Mouse (Mus musculus) B cell, adult 2 months (primary cell): ENCODE results near the gene Wdr18.
"Not testable (repeated sequence)": the region's sequence is repeated elsewhere in the genome, so short reads cannot be mapped to it uniquely, and the experiment has no call there.

Experiments
- DNase-seq, 2 experiments: peaks; one replicate each; pipeline ENCODE4 v3.0.0; 2022

The Wdr18 gene

GRCm38 (mm10) chr10:79947502-79947901 lies 12.4 kb upstream of the Wdr18 start:
- no peak for DNase-seq

DNA sequence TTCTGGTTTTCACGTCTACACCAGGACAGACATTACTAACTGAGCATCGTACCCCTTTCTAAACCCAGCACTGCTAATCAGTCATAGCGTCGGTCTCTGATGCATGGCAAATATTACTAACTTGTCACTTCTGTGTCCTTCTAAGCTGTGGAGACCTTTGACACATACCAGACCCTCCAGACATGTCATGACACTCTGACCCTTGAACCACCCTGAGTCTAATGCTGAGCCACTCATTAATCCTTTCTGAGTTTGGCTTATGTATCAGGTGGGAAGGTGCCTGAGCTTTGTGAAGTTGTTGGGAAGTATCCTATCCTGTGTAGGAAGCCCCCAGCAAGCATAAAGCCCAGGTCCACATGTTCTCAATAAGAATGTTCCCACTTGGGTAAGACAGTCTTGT lies 10.1 kb upstream of the Wdr18 start:
- DNase-seq: no peak

- no peak for DNase-seq
Measured at GRCm38 (mm10) chr10:79950661-79951060, 9.3 kb upstream of the Wdr18 start.

DNA sequence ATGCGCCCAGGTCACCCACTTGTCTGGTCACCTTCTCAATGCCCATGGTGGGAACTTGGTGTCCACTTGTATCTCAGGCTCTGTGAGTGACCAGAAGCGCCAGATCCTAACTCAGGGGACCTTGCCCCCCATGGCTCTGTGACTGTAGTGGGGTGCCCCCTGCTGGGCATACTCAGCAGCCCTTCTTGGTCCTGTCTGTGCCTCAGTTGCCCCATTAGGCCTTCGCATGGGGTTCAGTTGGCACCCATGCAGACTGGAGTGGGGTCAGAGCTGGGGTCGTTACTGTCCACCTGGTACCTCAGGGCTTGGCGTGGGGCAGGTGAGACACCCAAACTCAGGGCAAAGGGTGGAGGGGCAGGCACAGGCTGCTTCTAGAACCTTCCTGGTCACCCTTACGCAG lies 6.0 kb upstream of the Wdr18 start:
- peak; percentile 64 to 66 for DNase-seq

DNA sequence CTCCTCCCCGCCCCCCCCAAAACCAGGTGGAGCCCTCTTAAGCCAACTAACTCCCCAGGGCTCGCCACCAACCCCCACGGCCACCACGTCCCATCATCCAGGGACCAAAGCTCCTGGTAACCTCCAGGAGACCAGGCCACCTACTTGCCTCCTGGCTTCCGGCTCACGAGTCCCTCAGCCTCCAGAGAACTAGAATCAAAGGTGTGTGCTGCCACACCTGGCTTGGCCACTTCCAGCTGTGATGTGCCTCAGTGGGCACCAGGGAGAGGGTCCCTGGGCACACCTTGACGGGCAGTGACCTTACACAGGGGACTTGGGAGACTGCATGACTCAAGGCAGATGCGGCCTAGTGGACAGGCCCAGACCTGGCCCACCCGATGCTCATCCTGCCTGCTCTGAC lies 4.3 kb upstream of the Wdr18 start:
- DNase-seq: no peak

DNA sequence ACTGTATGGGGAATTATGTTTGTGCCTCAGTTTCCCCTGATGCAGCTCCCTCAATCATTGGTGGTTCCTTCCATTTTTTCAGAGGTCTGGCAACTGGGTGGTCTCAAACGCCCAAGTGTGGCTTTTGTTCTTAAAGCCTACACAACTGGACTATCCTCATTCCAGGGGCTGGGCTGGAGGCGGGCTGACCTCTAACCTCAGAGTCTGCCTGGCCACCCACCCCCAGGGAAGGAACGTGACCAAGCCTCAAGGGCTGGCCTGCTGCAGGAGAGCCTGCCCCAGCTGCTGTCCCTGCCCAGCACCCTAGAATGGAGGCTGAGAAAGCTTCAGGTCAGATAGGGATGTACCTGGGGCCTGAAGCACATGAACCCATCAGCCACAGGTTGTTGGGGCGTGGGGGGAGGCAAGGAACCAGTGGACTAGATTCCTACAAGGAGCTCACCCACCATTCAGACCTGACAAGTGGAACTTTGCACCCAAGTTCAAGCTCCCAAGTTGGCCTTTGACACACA lies 3.3 kb upstream of the Wdr18 start:
- DNase-seq: no peak

DNA sequence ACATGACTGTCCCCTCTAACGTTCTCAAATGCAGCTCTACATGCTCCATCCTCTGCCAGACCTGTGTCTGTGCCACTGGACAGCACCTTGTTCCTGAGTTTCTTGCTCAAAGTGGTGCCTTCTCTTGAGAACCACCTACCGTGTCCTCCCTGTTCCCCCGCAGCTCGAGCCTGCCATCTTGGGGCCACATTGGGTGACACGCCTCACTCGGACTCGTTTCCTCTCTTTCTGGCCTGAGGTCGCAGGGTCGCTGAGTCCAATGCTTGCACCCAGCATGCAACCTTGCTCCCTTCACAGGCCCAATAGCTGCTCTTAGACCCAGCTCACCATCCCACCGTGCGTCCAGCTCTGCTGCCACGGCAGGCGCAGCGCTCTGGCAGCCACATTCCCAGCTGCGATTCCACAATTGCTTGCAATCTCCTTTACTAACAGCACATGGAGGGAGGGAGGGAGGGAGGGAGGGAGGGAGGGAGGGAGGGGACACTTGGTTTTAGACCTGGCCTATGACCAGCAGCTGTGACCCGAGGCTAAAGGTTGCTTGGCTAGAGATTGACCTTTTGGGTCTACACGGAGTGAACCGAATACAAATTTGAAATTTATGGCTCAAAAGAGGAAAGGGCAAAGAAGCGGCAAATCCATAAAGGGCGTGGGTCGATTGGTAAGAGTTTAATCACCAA lies 1.7 kb upstream of the Wdr18 start:
- DNase-seq: peak; percentile 90 to 92

DNA sequence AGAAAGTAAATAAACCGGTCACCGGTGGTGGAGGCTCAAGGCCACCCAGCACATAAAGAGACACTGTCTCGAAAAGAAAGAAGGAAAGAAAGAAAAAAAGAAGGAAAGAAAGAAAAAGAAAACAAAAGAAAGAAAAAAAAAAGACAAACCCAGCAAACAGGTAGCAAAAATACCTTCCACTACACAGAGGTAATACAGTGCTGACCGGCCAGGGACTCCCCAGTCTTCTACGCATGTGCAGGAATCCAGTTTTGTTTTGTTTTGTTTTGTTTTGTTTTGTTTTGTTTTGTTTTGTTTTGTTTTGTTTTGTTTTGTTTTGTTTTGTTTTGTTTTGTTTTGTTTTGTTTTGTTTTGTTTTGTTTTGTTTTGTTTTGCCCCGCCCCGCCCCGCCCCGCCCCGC lies 540 bp upstream of the Wdr18 start:
- DNase-seq: not testable (repeated sequence)

DNA sequence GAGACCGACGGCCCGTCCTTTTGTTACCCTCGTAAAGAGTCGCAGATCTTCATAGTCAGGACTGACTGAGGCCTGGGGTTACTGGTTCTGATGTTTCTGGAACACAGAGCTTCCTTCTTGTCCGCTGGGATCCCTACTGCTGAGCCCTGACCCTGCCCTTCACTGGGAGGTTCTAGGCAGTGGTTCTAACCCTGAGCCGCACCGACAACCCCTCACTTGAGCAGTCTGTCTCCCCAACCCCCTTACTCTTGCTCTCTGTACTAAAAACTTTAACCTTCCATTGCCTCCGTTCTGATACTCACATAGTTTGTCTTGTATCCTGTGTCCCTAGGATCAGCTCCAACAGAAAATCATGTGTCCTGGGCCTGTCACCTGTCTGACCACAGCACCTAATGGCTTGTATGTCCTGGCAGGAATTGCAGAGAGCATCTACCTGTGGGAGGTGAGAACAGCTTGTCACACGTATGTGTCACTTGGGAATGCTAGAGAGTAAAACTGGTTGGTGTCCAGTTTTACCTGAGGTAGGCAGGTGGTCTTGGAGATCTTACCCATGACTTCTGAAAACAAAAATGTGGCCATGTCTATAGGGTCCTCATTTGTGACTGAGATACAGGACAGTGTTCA lies 831 bp downstream of the Wdr18 start:
- no peak for DNase-seq

GRCm38 (mm10) chr10:79964727-79965126 lies 4.8 kb downstream of the Wdr18 start:
- DNase-seq: no peak

- no peak for DNase-seq
Measured at GRCm38 (mm10) chr10:79965325-79965724, 5.4 kb downstream of the Wdr18 start.

DNA sequence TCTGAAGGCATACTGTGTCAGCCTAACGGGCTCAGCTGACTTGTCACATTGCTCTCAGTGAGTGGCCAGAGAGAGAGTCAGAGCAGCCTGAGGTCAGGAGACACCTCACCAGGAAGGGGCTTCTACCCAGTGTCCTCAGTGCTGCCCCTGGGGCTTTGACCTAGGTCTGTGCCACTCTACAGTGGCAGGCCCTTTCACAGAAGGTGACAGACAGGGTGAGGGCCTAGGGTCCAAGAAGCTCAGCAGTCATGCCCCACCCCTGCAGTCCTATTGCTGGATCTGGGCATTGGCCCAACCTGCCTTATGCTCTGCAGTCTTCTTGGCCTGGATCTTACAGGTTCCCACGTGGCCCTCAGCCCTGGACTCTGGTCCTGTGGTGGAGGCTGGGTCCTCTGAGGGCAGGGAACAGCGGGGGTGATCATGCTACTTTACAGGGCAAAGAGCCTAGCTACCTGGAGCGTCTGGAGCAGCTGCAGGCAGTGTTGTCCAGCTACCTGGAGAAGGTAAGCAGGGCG lies 7.0 kb downstream of the Wdr18 start:
- DNase-seq: no peak

DNA sequence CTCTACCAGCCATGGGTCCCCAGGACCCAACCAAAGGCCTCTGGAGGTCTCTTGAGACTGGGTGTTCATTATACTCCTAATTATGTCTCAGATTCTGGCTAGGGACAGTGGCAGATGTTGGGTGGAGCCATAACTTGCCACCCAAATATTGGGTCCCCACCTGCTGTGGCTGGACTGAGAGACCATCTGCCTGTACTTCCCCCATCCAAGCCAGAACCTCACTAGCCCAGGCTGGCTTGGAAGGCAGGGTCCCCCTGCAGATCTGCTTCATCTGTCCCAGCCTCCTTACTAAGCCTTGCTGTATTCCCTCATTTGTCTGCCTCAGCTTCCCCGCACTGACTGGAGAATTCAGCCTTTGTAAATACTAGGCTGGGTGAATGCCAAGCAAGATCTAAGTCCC lies 8.2 kb downstream of the Wdr18 start:
- DNase-seq: no peak

GRCm38 (mm10) chr10:79969124-79969568 lies 9.2 kb downstream of the Wdr18 start:
- DNase-seq: no peak

DNA sequence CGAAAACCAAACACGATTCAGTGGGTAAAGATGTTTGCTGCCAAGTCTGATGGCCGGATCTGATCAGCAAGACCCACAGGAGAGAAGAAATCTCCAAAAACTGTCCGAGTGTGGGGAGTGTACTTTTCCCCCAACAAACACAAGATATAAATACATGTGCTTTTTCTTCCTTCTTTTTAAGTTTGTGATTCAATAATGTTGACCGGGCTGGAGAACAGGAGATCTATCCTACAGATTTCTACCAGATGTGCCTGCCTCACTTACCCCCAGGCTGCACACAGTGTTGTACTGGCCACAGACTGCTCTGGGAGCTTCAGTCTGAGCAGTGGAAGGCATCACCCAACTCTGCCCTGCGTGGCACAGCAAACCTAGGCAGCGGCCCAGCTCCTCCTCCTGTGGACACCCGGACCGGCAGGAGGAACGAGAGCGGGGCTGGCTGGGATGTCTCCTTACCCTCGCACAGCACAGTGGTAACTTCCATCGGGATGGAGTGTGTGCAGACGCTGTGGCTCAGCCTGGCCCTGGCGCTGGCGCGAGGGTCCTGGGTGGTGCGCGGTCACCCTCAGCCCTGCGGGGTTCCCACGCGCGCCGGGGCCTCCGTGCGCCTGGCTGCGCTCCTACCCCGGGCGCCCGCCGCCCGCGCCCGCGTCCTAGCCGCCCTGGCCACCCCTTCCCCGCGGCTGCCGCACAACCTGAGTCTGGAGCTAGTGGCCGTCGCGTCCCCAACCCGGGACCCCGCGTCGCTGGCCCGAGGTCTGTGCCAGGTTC lies 10.6 kb downstream of the Wdr18 start, which contains the start of gene Grin3b:
Gene Grin3b (plus strand): TSS at position 301 of the 768 bp plus-strand sequence.
- DNase-seq: no peak

GRCm38 (mm10) chr10:79971183-79971497 lies 11.2 kb downstream of the Wdr18 start:
- no peak for DNase-seq

- no peak for DNase-seq
Measured at GRCm38 (mm10) chr10:79972831-79973230, 12.9 kb downstream of the Wdr18 start.

DNA sequence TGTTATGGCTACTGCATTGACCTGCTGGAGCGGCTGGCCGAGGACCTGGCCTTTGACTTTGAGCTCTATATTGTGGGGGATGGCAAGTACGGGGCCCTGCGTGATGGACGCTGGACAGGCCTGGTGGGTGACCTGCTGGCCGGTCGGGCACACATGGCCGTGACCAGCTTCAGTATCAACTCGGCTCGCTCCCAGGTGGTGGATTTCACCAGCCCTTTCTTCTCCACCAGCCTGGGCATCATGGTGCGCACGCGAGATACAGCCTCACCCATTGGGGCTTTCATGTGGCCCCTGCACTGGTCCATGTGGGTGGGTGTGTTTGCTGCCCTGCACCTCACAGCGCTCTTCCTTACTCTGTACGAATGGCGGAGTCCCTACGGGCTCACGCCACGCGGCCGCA lies 14.1 kb downstream of the Wdr18 start:
- no peak for DNase-seq

DNA sequence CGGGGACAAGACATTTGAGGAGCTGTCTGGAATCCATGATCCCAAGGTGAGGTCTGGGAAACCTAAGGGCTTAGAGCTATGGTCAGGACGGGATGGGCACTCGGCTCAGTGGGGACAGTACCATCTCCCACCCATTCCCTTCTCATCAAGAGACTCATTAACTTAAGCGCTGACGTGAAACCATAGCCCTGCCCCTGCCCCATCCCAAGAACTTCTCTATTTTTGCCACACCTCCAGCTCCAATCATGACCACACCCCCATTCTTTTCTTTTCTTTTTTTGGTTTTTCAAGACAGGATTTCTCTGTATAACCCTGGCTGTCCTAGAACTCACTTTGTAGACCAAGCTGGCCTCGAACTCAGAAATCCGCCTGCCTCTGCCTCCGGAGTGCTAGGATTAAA lies 14.7 kb downstream of the Wdr18 start:
- no peak for DNase-seq

GRCm38 (mm10) chr10:79976071-79976721 lies 16.2 kb downstream of the Wdr18 start:
- DNase-seq: no peak

GRCm38 (mm10) chr10:79976722-79977107 lies 16.8 kb downstream of the Wdr18 start:
- no peak for DNase-seq

DNA sequence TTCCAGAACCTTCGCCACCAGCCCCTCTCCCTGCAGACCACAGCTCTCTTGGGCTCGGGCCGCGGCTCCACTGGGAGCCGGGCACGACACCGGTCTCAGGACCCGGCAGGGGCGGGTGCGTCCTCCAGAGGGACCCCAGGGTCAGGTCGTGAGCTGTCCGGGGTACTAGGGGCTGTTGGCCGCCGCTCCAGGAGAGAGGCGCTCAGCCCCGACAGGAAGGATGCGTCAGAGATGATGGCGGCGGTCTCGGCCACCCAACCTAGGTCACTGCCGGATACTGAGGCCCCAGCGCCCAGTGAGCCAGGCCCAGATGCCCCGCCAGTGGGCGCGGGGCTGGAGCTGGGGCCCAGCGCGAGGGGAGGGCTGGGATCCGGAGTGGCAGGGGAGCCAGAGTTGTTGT lies 17.4 kb downstream of the Wdr18 start:
- no peak for DNase-seq

- no peak for DNase-seq
Measured at GRCm38 (mm10) chr10:79978061-79978460, 18.1 kb downstream of the Wdr18 start.
